Mouse (Mus musculus): ENCODE measurements around the gene Olfr1390.
"Not testable (repeated sequence)": the region's sequence is repeated elsewhere in the genome, so short reads cannot be mapped to it uniquely, and the experiment has no call there.

The Olfr1390 gene

GRCm38 (mm10) chr11:49334888-49335287 is at the start of gene Olfr1390:
Gene Olfr1390, plus strand, starts transcription at chr11:49335188.
- no peak for DNase-seq (ENCODE audit: low spot score)

GRCm38 (mm10) chr11:49287251-49287650 is 47.7 kb upstream of the Olfr1390 start:
- no peak for DNase-seq (ENCODE audit: low spot score)

- DNase-seq (ENCODE audit: low spot score), result no peak
Observed at GRCm38 (mm10) chr11:49292777-49293176, 42.2 kb upstream of the Olfr1390 start.

- DNase-seq (ENCODE audit: low spot score), result no peak
Observed at GRCm38 (mm10) chr11:49304441-49304840, 30.5 kb upstream of the Olfr1390 start, which contains the start of gene Olfr10. Gene Olfr10, plus strand, starts transcription at chr11:49304741.

GRCm38 (mm10) chr11:49308547-49308946 is 26.4 kb upstream of the Olfr1390 start:
- not testable (repeated sequence) for DNase-seq (ENCODE audit: low spot score)

- no peak for DNase-seq (ENCODE audit: low spot score)
Observed at GRCm38 (mm10) chr11:49322442-49322841, 12.5 kb upstream of the Olfr1390 start, which contains the start of gene Olfr1391. Gene Olfr1391, plus strand, starts transcription at chr11:49322742.

- DNase-seq (ENCODE audit: low spot score), result no peak
Observed at GRCm38 (mm10) chr11:49326726-49327125, 8.3 kb upstream of the Olfr1390 start.

GRCm38 (mm10) chr11:49329686-49330085 is 5.3 kb upstream of the Olfr1390 start:
- DNase-seq (ENCODE audit: low spot score), result no peak

- no peak for DNase-seq (ENCODE audit: low spot score)
Observed at GRCm38 (mm10) chr11:49337150-49337832, 2.3 kb downstream of the Olfr1390 start.

GRCm38 (mm10) chr11:49383133-49383532 is 48.1 kb downstream of the Olfr1390 start:
- no peak for DNase-seq (ENCODE audit: low spot score)

GRCm38 (mm10) chr11:49386118-49386517 is 51.1 kb downstream of the Olfr1390 start:
- DNase-seq (ENCODE audit: low spot score), result not testable (repeated sequence)
